Mouse (Mus musculus): ENCODE measurements around the gene Psph. TPM values are rescaled to one million over a fixed set of nuclear protein-coding genes. Genes with fewer than 3 reads are reported as not detected.

Psph gene
- total and polyA plus RNA-seq, 3 experiments = 54.8 to 170 (median 148) TPM

DNA sequence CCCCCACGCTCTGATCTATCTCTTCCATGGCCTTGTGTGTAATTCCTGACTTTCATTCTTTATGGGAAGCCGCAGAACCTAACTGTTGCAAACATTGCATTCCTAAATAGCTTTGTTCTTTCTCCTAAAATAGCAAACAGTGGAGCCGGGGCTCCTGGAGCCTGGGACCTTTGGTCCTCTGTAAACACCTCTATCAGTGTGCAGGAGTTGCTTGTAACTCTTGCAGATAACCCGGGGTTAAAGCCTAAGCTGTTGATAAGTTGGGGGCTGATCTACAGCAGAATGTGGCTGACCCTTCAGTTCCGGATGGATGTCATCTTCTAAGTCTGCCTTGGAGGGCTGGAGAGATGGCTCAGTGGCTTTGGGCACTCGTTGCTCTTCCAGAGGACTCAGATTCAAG is 43.2 kb downstream of the Psph start:
- H3K36me3 ChIP-seq (ENCODE audit: control insufficient read depth in 1 of 2, insufficient read depth in 2 of 2, low read length in 2 of 2) = peaks cover 3 to 9% of the 10 kb centered on the region in 2 experiments
- H3K9ac ChIP-seq (ENCODE audit: control insufficient read depth, low read depth, low read length, poor library complexity, severe bottlenecking) = no peak overlapping the region
- H3K27ac ChIP-seq (ENCODE audit: control insufficient read depth, low read depth, low read length) = no peak overlapping the region
- peaks cover 3 to 7% of the 10 kb centered on the region in 2 experiments for H3K4me1 ChIP-seq (ENCODE audit: control insufficient read depth in 1 of 2, insufficient read depth in 2 of 2, low read length in 2 of 2)
- no peak for DNase-seq (ENCODE audit: low read depth, low spot score)
- H3K9me3 ChIP-seq (replicated peaks; ENCODE audit: insufficient read depth, low read length) = no peaks in the 10 kb centered on the region
- TF ChIP-seq MYB (IDR thresholded peaks at IDR 0.05; ENCODE audit: low read depth, low read length) (no peak), GABPA (IDR thresholded peaks at IDR 0.05; ENCODE audit: low read depth, low read length) (no peak), MEF2A (IDR thresholded peaks at IDR 0.05; ENCODE audit: extremely low read depth, insufficient replicate concordance, low read depth, low read length, poor library complexity, severe bottlenecking) (no peak), TCF12 (IDR thresholded peaks at IDR 0.05; ENCODE audit: low read depth, low read length) (no peak), GATA1 (IDR thresholded peaks at IDR 0.05; ENCODE audit: low read depth, low read length) (no peak), MYC (IDR thresholded peaks at IDR 0.05; ENCODE audit: low read depth, low read length) (no peak), USF2 (IDR thresholded peaks at IDR 0.05; ENCODE audit: borderline replicate concordance in 1 of 2, insufficient read depth in 1 of 2, low read depth in 1 of 2, low read length in 2 of 2) (no peak), USF1 (IDR thresholded peaks at IDR 0.05; ENCODE audit: low read depth, low read length) (no peak)
- no peak overlapping the region for H3K4me3 ChIP-seq (ENCODE audit: control insufficient read depth in 1 of 2, insufficient read depth in 1 of 2, low read depth in 2 of 2, low read length in 2 of 2)
- no peaks in the 10 kb centered on the region for H3K27me3 ChIP-seq (ENCODE audit: control insufficient read depth in 1 of 2, insufficient read depth in 2 of 2, low read length in 2 of 2)
- no peaks in the 10 kb centered on the region for H3K79me2 ChIP-seq (ENCODE audit: control insufficient read depth, insufficient read depth, low read length, poor library complexity)

DNA sequence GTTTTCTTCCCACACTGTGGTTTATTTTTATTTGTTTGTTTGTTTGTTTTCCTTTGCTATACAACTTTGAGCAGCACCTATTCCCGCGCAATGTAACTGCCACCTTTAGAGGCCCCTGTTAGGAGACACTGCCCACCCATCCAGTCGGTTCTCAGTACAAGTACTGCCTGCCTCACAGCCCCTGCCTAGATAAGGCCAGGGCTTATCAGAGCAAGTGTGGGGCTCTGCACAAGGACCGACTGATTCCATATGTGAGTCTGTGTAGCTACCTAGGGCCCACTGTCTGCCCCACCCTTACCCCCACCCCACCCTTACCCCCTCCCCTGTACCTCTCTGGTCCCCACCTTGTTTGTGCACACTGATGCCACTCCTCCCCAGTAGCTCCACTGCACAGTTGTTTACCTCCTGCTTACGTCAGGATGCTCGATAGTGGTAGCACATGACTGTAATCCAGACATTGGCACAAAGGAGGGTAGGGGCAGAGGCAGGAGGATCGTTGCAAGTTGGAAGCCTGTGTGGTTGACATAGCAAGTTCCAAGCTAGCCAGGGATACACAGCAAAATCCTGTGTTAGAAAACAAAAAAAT is 44.3 kb downstream of the Psph start:
- peak; percentile 37 for DNase-seq (ENCODE audit: low read depth, low spot score)
- no peaks in the 10 kb centered on the region for H3K79me2 ChIP-seq (ENCODE audit: control insufficient read depth, insufficient read depth, low read length, poor library complexity)
- H3K27ac ChIP-seq (ENCODE audit: control insufficient read depth, low read depth, low read length) = no peak overlapping the region
- TF ChIP-seq HCFC1 (IDR thresholded peaks at IDR 0.05; ENCODE audit: low read depth, low read length) (no peak), GATA1 (IDR thresholded peaks at IDR 0.05; ENCODE audit: low read depth, low read length) (peak; percentile 57; the same call in 1 of the 2 replicates), EP300 (IDR thresholded peaks at IDR 0.05; ENCODE audit: low read depth in 1 of 2, low read length in 2 of 2) (peak; percentile 17 to 27; a peak in 2 of 4 replicates), MYB (IDR thresholded peaks at IDR 0.05; ENCODE audit: low read depth, low read length) (no peak), RAD21 (IDR thresholded peaks at IDR 0.05; ENCODE audit: low read depth, low read length) (no peak), ZKSCAN1 (IDR thresholded peaks at IDR 0.05; ENCODE audit: low read depth, low read length) (no peak), JUND (IDR thresholded peaks at IDR 0.05; ENCODE audit: low read depth, low read length) (no peak)
- H3K27me3 ChIP-seq (ENCODE audit: control insufficient read depth in 1 of 2, insufficient read depth in 2 of 2, low read length in 2 of 2) = no peaks in the 10 kb centered on the region
- H3K4me3 ChIP-seq (ENCODE audit: control insufficient read depth in 1 of 2, insufficient read depth in 1 of 2, low read depth in 2 of 2, low read length in 2 of 2) = no peak overlapping the region
- no peak overlapping the region for H3K9ac ChIP-seq (ENCODE audit: control insufficient read depth, low read depth, low read length, poor library complexity, severe bottlenecking)
- H3K9me3 ChIP-seq (replicated peaks; ENCODE audit: insufficient read depth, low read length) = no peaks in the 10 kb centered on the region
- H3K36me3 ChIP-seq (ENCODE audit: control insufficient read depth in 1 of 2, insufficient read depth in 2 of 2, low read length in 2 of 2) = peaks cover 3 to 9% of the 10 kb centered on the region in 2 experiments
- H3K4me1 ChIP-seq (ENCODE audit: control insufficient read depth in 1 of 2, insufficient read depth in 2 of 2, low read length in 2 of 2) = peaks cover 3 to 7% of the 10 kb centered on the region in 2 experiments

Measured in MEL (cell line).